Mouse (Mus musculus) heart, postnatal 10 days (tissue): Measurements from ENCODE around the gene Gngt2. TPM values are rescaled to one million over a fixed set of nuclear protein-coding genes. Genes with fewer than 3 reads are reported as not detected.
"Not testable (repeated sequence)": the region's sequence is repeated elsewhere in the genome, so short reads cannot be mapped to it uniquely, and the experiment has no call there.

Experiments used
- DNase-seq, 2 experiments: peaks; one replicate each; pipeline ENCODE4 v3.0.0; 2021
- intact Hi-C: fragments of 180-260 bp; cut with DNase I; formaldehyde crosslinking; loops from one replicate; pipeline ENCODE4 v1.15.1; 2025
- total RNA-seq, 2 experiments: library from RNA; stranded (reverse); gene quantifications; 2 replicates each; pipeline ENCODE4 v1.2.3; 2021

The Gngt2 gene
- total RNA-seq, 2 experiments from 2014 or later, result 24.7 to 26.0 TPM

GRCm38 (mm10) chr11:95879861-95880260 is 42.8 kb downstream of the Gngt2 start:
- intact Hi-C loops, DNase-seq: not testable (repeated sequence)

GRCm38 (mm10) chr11:95890462-95891051 is 53.5 kb downstream of the Gngt2 start:
- no peak for DNase-seq
- intact Hi-C loops, result no loop called here

Other genes starting within 250 kb of the Gngt2 start
- 1 to 10 TPM; 2.7 to 4.4 TPM for gene Ngfr, start 249.5 kb upstream of the Gngt2 start, total RNA-seq
- gene Phb, start 170.3 kb upstream of the Gngt2 start, total RNA-seq, result 100 to 1,000 TPM; 337 to 343 TPM
- gene Zfp652, start 124.5 kb upstream of the Gngt2 start, total RNA-seq, result 10 to 100 TPM; 48.9 to 52.2 TPM
- gene B130006D01Rik, start 113.6 kb upstream of the Gngt2 start, total RNA-seq, result under 1 TPM; 0.47 to 0.79 TPM
- gene Phospho1, start 12.7 kb upstream of the Gngt2 start, total RNA-seq, result 100 to 1,000 TPM; 129 to 148 TPM
- gene Abi3, start 5.3 kb downstream of the Gngt2 start, total RNA-seq, result 10 to 100 TPM; 16.2 to 21.1 TPM
- not detected for gene B4galnt2, start 77.7 kb downstream of the Gngt2 start, total RNA-seq
- under 1 TPM; 0.45 to 0.72 TPM for gene Igf2bp1, start 168.7 kb downstream of the Gngt2 start, total RNA-seq
- gene Gip, start 187.3 kb downstream of the Gngt2 start, total RNA-seq, result not detected
- 10 to 100 TPM; 54.3 to 56.9 TPM for gene Snf8, start 197.7 kb downstream of the Gngt2 start, total RNA-seq
- 10 to 100 TPM; 41.6 to 46.4 TPM for gene Ube2z, start 228.2 kb downstream of the Gngt2 start, total RNA-seq
- 1,000 to 10,000 TPM; 2,962 to 2,967 TPM for gene Atp5g1, start 238.5 kb downstream of the Gngt2 start, total RNA-seq